Mouse (Mus musculus) forebrain, postnatal 0 days (tissue): ENCODE data around the gene Magi2. TPM values are rescaled to one million over a fixed set of nuclear protein-coding genes. Genes with fewer than 3 reads are reported as not detected.
"Not testable (repeated sequence)": the region's sequence is repeated elsewhere in the genome, so short reads cannot be mapped to it uniquely, and the experiment has no call there.

Experiments
- ATAC-seq: fragments of 200-750 bp; cut with Nextera tagmentation; 2 replicates; pipeline ENCODE4 v1.8.0; 2017; ENCODE audit warnings: mild to moderate bottlenecking, moderate library complexity
- DNase-seq: peaks from one replicate; pipeline ENCODE4 v3.0.0-alpha.2; 2015
- H3K27ac ChIP-seq: fragments of 300-500 bp; sonication (generic); 2 replicates; pipeline ENCODE4 v1.5.1; 2014; ENCODE audit warnings: low read depth, mild to moderate bottlenecking, antibody characterized with exemption, low read length, moderate library complexity, mixed read lengths
- H3K27me3 ChIP-seq: fragments of 300-500 bp; sonication (generic); 2 replicates; pipeline ENCODE4 v1.6.1; 2014; ENCODE audit warnings: mild to moderate bottlenecking, low read length, mixed read lengths; ENCODE audit not compliant: insufficient read depth
- H3K36me3 ChIP-seq: fragments of 300-500 bp; sonication (generic); 2 replicates; pipeline ENCODE4 v1.6.1; 2014; ENCODE audit warnings: mild to moderate bottlenecking, moderate library complexity; ENCODE audit not compliant: insufficient read depth
- H3K4me1 ChIP-seq: fragments of 300-500 bp; sonication (generic); 2 replicates; pipeline ENCODE4 v1.6.1; 2014; ENCODE audit warnings: antibody characterized with exemption; ENCODE audit not compliant: insufficient read depth
- H3K4me2 ChIP-seq: fragments of 300-500 bp; sonication (generic); 2 replicates; pipeline ENCODE4 v1.6.1; 2014; ENCODE audit warnings: low read depth, mild to moderate bottlenecking, moderate library complexity
- H3K4me3 ChIP-seq: fragments of 300-500 bp; sonication (generic); 2 replicates; pipeline ENCODE4 v1.5.1; 2014; ENCODE audit warnings: low read depth, low read length, mixed read lengths
- H3K9ac ChIP-seq: fragments of 300-500 bp; sonication (generic); 2 replicates; pipeline ENCODE4 v1.6.1; 2014; ENCODE audit warnings: mild to moderate bottlenecking
- H3K9me3 ChIP-seq: fragments of 300-500 bp; sonication (generic); 2 replicates; pipeline ENCODE4 v1.6.1; 2016; ENCODE audit warnings: low read length
- CTCF ChIP-seq: sonication (generic); IDR thresholded peaks from 2 replicates; pipeline ENCODE4 v1.5.1; 2016; ENCODE audit warnings: antibody characterized with exemption, control low read depth, low read depth
- WGBS: fragments of 180-500 bp; shearing (Covaris S2); extraction: QIAGEN DNeasy Blood & Tissue Kit; methylation state at CpG from one replicate; pipeline ENCODE4 v1.1.7; 2014; 5-methylcytosine and 5-hydroxymethylcytosine counted together
- polyA plus RNA-seq: library from polyadenylated mRNA; unstranded; fragments of >200 nt; fragmentation: Nextera tagmentation; extraction: Ambion mirVana; gene quantifications from 2 replicates; pipeline ENCODE4 v1.2.1, GENCODE M21; 2015
- total RNA-seq: library from RNA; depleted of rRNA; stranded (reverse); fragments of >200 nt; gene quantifications from 2 replicates; pipeline ENCODE4 v1.2.3, GENCODE M21; 2014

Gene Magi2
- total and polyA plus RNA-seq, 2 experiments from 2014 or later, result 17.0 to 62.6 TPM

DNA sequence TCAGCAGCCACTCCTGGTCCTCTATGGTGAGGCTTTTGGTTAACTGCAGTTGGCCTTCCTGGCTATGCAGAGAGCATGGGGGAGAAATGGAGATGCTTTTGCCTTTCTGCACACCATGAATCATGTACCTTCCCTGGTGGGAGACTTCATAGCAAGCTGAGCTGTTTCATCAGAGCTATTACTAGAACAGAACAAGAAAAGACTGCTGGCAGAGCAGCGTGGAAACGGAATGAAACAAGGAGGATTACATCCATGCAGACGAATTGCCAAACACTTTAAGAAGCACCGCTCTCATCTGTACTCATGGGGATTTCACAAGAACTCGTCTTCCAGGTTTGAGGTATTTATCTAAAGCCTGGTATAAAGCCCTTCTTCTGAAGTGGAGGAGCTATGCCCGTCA, 95.7 kb downstream of the Magi2 start:
- H3K9ac ChIP-seq, result no peak overlapping the region
- no peaks in the 10 kb centered on the region for H3K9me3 ChIP-seq
- H3K4me1 ChIP-seq, result no peaks in the 10 kb centered on the region
- no peak for TF ChIP-seq CTCF
- H3K36me3 ChIP-seq, result no peaks in the 10 kb centered on the region
- H3K4me2 ChIP-seq, result no peak overlapping the region
- H3K4me3 ChIP-seq, result no peak overlapping the region
- 74% methylated on average over 6 of the region's 6 CpGs for WGBS
- H3K27me3 ChIP-seq, result no peaks in the 10 kb centered on the region
- no peak for DNase-seq
- no peak overlapping the region for H3K27ac ChIP-seq
- ATAC-seq, result no peak

DNA sequence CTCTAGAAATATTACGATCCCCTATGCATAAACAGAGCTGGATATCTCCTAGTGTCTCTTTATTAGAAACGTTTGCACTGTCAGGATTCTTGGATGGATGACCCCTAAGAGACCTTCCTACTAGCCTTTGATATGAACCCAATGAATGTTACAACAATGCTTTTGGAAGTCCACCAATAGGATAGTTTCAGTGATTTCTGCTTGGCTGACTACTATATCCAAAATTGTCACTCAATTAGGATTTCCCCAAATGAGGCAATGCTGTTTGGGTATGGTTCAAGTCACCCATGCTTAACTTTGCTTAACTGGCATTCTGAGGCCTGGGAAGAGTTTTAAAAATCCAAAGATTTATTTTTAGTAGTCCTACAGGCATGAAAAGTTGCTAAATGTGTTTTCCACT, 110.7 kb downstream of the Magi2 start:
- Histone ChIP-seq H3K4me2 (no peak overlapping the region), H3K36me3 (no peaks in the 10 kb centered on the region), H3K4me1 (no peaks in the 10 kb centered on the region), H3K27ac (no peak overlapping the region), H3K9me3 (no peaks in the 10 kb centered on the region), H3K9ac (no peak overlapping the region), H3K4me3 (no peak overlapping the region), H3K27me3 (no peaks in the 10 kb centered on the region)
- DNase-seq (no peak), ATAC-seq (no peak)
- 55% methylated on average over 2 of the region's 2 CpGs for WGBS
- TF ChIP-seq CTCF, result no peak

DNA sequence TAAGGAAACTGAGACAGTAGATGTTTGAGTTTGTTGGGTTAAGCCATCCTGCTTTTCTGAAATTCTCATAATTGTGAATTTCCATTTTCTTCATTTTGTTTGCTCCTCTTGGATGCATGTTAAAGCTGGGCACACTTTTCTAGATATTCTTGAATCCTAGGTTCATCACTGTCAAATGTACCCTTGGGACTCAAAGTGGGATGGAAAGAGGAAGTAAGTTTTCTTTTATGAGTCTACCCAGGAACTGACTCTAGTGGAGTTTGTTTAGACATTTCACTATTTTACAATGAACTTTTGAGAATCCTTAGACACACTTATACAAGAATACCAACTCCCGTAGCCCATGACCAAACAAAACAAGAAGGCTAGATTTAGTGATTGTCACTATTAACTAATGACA, 141.3 kb downstream of the Magi2 start:
- H3K4me2 ChIP-seq, result no peak overlapping the region
- H3K27ac ChIP-seq, result no peak overlapping the region
- no peak overlapping the region for H3K9ac ChIP-seq
- no peak for TF ChIP-seq CTCF
- no peaks in the 10 kb centered on the region for H3K9me3 ChIP-seq
- H3K36me3 ChIP-seq, result no peaks in the 10 kb centered on the region
- ATAC-seq, result no peak
- DNase-seq, result no peak
- 95% methylated on average over 1 of the region's 1 CpGs for WGBS
- H3K4me1 ChIP-seq, result no peaks in the 10 kb centered on the region
- H3K27me3 ChIP-seq, result no peaks in the 10 kb centered on the region
- H3K4me3 ChIP-seq, result no peak overlapping the region

DNA sequence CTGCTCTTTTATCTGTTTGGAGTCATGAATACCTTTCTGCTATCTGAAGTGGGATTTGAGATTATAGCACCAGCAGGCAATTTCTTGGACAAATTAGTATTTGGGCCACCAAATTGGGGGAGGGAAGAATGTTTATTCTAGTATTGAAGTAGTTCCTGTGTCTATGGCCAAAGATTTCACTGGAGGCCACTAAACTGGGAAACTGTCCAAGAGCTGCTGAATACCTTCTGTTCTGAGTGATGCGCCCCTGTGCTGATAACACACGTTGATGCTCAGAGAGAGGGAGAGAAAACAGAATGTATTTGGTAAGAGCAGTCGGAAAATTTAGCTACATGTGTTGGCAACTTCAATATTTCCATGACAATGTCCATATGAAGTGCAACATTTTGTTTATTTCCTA, 169.0 kb downstream of the Magi2 start:
- DNase-seq, result no peak
- TF ChIP-seq CTCF, result no peak
- ATAC-seq, result no peak
- no peak overlapping the region for H3K27ac ChIP-seq
- H3K4me3 ChIP-seq, result no peak overlapping the region
- no peaks in the 10 kb centered on the region for H3K9me3 ChIP-seq
- no peaks in the 10 kb centered on the region for H3K36me3 ChIP-seq
- no peak overlapping the region for H3K4me2 ChIP-seq
- H3K27me3 ChIP-seq, result no peaks in the 10 kb centered on the region
- H3K4me1 ChIP-seq, result no peaks in the 10 kb centered on the region
- H3K9ac ChIP-seq, result no peak overlapping the region
- WGBS, result 34% methylated on average over 3 of the region's 3 CpGs

DNA sequence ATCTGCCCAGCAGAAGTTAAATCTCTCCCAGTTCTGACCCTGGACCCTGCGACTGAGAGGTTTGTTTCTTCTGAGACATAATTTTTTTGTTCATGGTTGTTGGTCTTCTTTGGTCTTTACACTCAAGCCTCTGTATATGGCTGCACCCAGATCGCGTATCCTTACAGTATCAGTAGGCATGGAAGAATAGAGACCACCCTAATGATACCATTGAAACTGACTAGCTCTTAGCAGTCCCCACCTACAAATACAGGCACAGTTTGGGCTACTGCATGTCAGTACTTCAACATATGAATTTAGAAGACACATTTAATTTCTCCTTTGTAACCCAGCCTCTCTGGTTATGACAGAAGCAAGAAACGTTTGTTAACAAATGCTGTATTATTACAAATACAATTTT, 173.5 kb downstream of the Magi2 start:
- no peak overlapping the region for H3K4me3 ChIP-seq
- no peak overlapping the region for H3K27ac ChIP-seq
- H3K9ac ChIP-seq, result no peak overlapping the region
- no peaks in the 10 kb centered on the region for H3K9me3 ChIP-seq
- no peak for ATAC-seq
- H3K4me2 ChIP-seq, result no peak overlapping the region
- H3K4me1 ChIP-seq, result no peaks in the 10 kb centered on the region
- TF ChIP-seq CTCF, result no peak
- no peak for DNase-seq
- H3K36me3 ChIP-seq, result no peaks in the 10 kb centered on the region
- WGBS, result 91% methylated on average over 4 of the region's 4 CpGs
- H3K27me3 ChIP-seq, result no peaks in the 10 kb centered on the region

DNA sequence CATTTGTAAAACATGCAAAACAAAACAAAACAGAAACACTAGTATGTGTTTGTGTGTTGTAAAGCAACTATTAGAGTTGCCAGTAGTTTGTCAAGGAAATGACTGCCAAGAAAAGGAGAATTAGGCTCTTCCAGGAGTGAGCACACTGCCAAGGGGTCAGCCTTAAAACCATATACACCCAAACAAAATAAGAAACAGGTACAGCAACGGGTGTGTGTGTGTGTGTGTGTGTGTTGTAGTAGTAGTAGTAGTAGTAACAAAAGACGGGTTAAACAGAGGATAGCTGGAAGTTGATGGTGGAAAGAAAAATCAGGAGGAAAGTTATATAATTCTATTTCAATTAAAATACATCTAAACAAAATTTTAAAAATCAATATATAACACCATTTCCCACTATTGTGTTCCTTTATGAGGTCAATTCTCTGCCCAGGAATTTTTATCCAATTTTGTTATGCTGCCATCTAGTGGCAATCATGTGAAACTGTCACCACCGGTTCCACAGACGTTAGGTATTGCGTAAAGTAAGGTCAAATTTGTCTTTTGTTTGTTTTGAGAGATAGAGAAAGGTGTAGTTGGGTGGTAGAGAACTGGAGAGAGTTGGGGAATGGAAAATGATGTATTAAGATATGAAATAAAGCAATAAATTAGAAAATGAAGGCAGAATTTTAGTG, 174.0 kb downstream of the Magi2 start:
- Histone ChIP-seq H3K27me3 (no peaks in the 10 kb centered on the region), H3K9ac (no peak overlapping the region), H3K4me2 (no peak overlapping the region), H3K36me3 (no peaks in the 10 kb centered on the region), H3K4me1 (no peaks in the 10 kb centered on the region), H3K4me3 (no peak overlapping the region), H3K9me3 (no peaks in the 10 kb centered on the region), H3K27ac (no peak overlapping the region)
- 47% methylated on average over 5 of the region's 5 CpGs for WGBS
- DNase-seq (peak; percentile 71), ATAC-seq (peak; percentile 58; the same call in 1 of the 2 replicates)
- peak; percentile 77 for TF ChIP-seq CTCF

DNA sequence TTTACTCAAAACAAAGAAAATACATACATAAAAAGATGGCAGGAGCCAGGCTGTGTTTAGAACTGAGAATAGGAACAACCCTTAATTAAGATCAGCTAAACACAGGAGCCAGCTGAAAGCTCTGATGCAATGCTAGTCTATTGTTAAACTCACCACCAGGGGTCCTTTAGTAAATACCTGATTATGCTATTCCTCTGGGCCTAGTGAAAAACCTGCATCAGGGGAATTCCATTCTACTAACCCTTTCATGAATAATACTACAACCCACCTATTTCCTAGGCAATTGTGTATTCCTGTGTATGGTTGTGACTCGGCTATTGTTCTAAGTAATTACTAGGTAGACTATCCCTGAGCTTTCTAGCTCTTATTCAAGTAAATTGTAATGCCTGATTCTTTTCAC, 177.4 kb downstream of the Magi2 start:
- not testable (repeated sequence) for ATAC-seq

DNA sequence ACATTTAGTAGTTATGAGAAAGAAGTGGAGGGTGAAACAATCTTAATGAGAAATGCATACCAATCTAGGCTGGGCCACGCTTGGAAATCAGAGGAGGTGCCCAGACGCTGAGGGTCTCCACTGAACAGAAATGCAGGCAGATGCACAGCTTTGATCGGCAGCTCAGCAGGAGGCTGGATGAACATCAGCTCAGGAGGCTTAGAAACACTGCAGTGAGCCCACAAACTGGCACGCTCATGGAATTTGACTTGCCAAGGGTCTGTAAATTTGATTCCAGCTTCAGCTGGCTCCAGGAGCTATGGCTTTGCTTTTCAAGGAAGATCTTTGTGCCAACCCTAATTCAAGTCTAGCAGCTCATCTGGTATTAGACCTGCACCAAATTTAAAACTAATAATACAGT, 187.7 kb downstream of the Magi2 start:
- Histone ChIP-seq H3K4me3 (no peak overlapping the region), H3K4me2 (no peak overlapping the region), H3K9ac (no peak overlapping the region), H3K36me3 (no peaks in the 10 kb centered on the region), H3K27ac (no peak overlapping the region), H3K27me3 (no peaks in the 10 kb centered on the region), H3K4me1 (no peaks in the 10 kb centered on the region), H3K9me3 (no peaks in the 10 kb centered on the region)
- DNase-seq (peak; percentile 8), ATAC-seq (no peak)
- TF ChIP-seq CTCF, result no peak
- 46% methylated on average over 4 of the region's 4 CpGs for WGBS

More for the DNA sequence above, 177.4 kb downstream of the Magi2 start:
- not testable (repeated sequence) for H3K27ac ChIP-seq, H3K9me3 ChIP-seq, H3K9ac ChIP-seq, H3K4me2 ChIP-seq, H3K27me3 ChIP-seq, DNase-seq, H3K4me1 ChIP-seq, H3K4me3 ChIP-seq, H3K36me3 ChIP-seq
- 68% methylated on average over 1 of the region's 1 CpGs for WGBS
